Mouse (Mus musculus) cerebellum, adult 2 months (tissue): ENCODE results near the gene Pck2.

Experiments
- CTCF ChIP-seq: fragments of 200-500 bp; IDR thresholded peaks from 2 replicates; pipeline ENCODE4 v1.5.1; 2011; ENCODE audit warnings: low read depth, mild to moderate bottlenecking, control low read depth, low read length, moderate library complexity, borderline replicate concordance; ENCODE audit not compliant: insufficient read depth
- POLR2A ChIP-seq: fragments of 200-500 bp; IDR thresholded peaks from 2 replicates; pipeline ENCODE4 v1.6.1; 2011; ENCODE audit warnings: low read length, control low read depth, borderline replicate concordance; ENCODE audit not compliant: insufficient read depth

GRCm38 (mm10) chr14:55557587-55557986, 17.5 kb downstream of the Pck2 start:
- TF ChIP-seq CTCF = no peak
- no peak for TF ChIP-seq POLR2A
